8 mouse cellular contexts compared by ENCODE assay signal in genomic region chr6:5726237-5726670, GRCm38 (mm10). TPM values are rescaled to one million over a fixed set of nuclear protein-coding genes. Genes with fewer than 3 reads are reported as not detected.
DNase-seq lines count a peak whose midpoint lies in the region; ATAC-seq lines count a peak whose summit lies in the region.

No protein-coding gene starts in this region.

- DNase-seq in kidney, postnatal 10 days: peak; percentile 5
- no peak for DNase-seq in kidney, postnatal 36 days
- DNase-seq in embryonic facial prominence, embryonic 10.5 days (ENCODE audit: low spot score): no peak
- DNase-seq in adrenal gland, postnatal 14 days: no peak
- DNase-seq in spleen, postnatal 4 days (ENCODE audit: low spot score in 2 of 2): no peak
- DNase-seq in thymus, postnatal 14 days: no peak

- WGBS in embryonic facial prominence, embryonic 10.5 days: 3% methylated on average over 10 of the region's 10 CpGs
- 5% methylated on average over 10 of the region's 10 CpGs for WGBS in hindbrain, embryonic 13.5 days
- WGBS in midbrain, embryonic 12.5 days: 4% methylated on average over 10 of the region's 10 CpGs

- peak overlapping the region; percentile 73 for H3K9ac ChIP-seq in hindbrain, embryonic 13.5 days
- peak overlapping the region; percentile 45 for H3K9ac ChIP-seq in midbrain, embryonic 12.5 days (replicated peaks)

- peak overlapping the region; percentile 88 for H3K4me2 ChIP-seq in hindbrain, embryonic 13.5 days
- H3K4me2 ChIP-seq in midbrain, embryonic 12.5 days (replicated peaks): peak overlapping the region; percentile 90

- H3K36me3 ChIP-seq in embryonic facial prominence, embryonic 10.5 days (replicated peaks): no peaks in the 10 kb centered on the region
- H3K36me3 ChIP-seq in hindbrain, embryonic 13.5 days: no peaks in the 10 kb centered on the region
- no peaks in the 10 kb centered on the region for H3K36me3 ChIP-seq in midbrain, embryonic 12.5 days

- ATAC-seq in hindbrain, embryonic 13.5 days (ENCODE audit: low FRiP score): peak; percentile 65
- no peak for ATAC-seq in midbrain, embryonic 12.5 days (ENCODE audit: low FRiP score, low read depth)

- H3K27me3 ChIP-seq in embryonic facial prominence, embryonic 10.5 days (replicated peaks; ENCODE audit: low read depth, poor library complexity, severe bottlenecking): peaks cover 32% of the 10 kb centered on the region
- H3K27me3 ChIP-seq in hindbrain, embryonic 13.5 days: peaks cover 20% of the 10 kb centered on the region; the same call in 1 of the 2 replicates
- peaks cover 16% of the 10 kb centered on the region for H3K27me3 ChIP-seq in midbrain, embryonic 12.5 days

- no peak overlapping the region; the same call in 1 of the 2 replicates for H3K27ac ChIP-seq in embryonic facial prominence, embryonic 10.5 days (replicated peaks)
- H3K27ac ChIP-seq in hindbrain, embryonic 13.5 days: no peak overlapping the region
- H3K27ac ChIP-seq in midbrain, embryonic 12.5 days (replicated peaks): no peak overlapping the region

- peak overlapping the region; percentile 62 for H3K4me3 ChIP-seq in embryonic facial prominence, embryonic 10.5 days
- H3K4me3 ChIP-seq in hindbrain, embryonic 13.5 days: peak overlapping the region; percentile 56
- peak overlapping the region; percentile 56 for H3K4me3 ChIP-seq in midbrain, embryonic 12.5 days

- H3K4me1 ChIP-seq in embryonic facial prominence, embryonic 10.5 days: peaks cover 12% of the 10 kb centered on the region
- H3K4me1 ChIP-seq in hindbrain, embryonic 13.5 days (replicated peaks): peaks cover 11% of the 10 kb centered on the region
- H3K4me1 ChIP-seq in midbrain, embryonic 12.5 days: peaks cover 10% of the 10 kb centered on the region

- H3K9me3 ChIP-seq in embryonic facial prominence, embryonic 10.5 days: no peaks in the 10 kb centered on the region
- H3K9me3 ChIP-seq in hindbrain, embryonic 13.5 days: no peaks in the 10 kb centered on the region
- no peaks in the 10 kb centered on the region for H3K9me3 ChIP-seq in midbrain, embryonic 12.5 days

RNA-seq across cellular contexts. Expression of gene Dync1i1, which starts 0.8 kb away (rescaled TPM):
- 3.5 and 4.0 TPM in 2 replicates for polyA plus RNA-seq in embryonic facial prominence, embryonic 10.5 days (2016; fragmentation: Nextera tagmentation; extraction: Ambion mirVana)
- 9.0 and 9.7 TPM in 2 replicates for polyA plus RNA-seq in hindbrain, embryonic 13.5 days (2015; fragmentation: Nextera tagmentation; extraction: Ambion mirVana)
- 2.9 and 3.4 TPM in 2 replicates for polyA plus RNA-seq in midbrain, embryonic 12.5 days (2016; fragmentation: Nextera tagmentation; extraction: Ambion mirVana)
- 2.3 and 2.5 TPM in 2 replicates for total RNA-seq in adrenal gland, postnatal 14 days (2021)
